Mouse (Mus musculus) cerebellum, adult 2 months (tissue): Measurements from ENCODE around the gene Bach2.

Experiments used
- CTCF ChIP-seq: fragments of 200-500 bp; IDR thresholded peaks from 2 replicates; pipeline ENCODE4 v1.5.1; 2011; ENCODE audit warnings: low read depth, mild to moderate bottlenecking, control low read depth, low read length, moderate library complexity, borderline replicate concordance; ENCODE audit not compliant: insufficient read depth
- POLR2A ChIP-seq: fragments of 200-500 bp; IDR thresholded peaks from 2 replicates; pipeline ENCODE4 v1.6.1; 2011; ENCODE audit warnings: low read length, control low read depth, borderline replicate concordance; ENCODE audit not compliant: insufficient read depth

- TF ChIP-seq CTCF: no peak
- no peak for TF ChIP-seq POLR2A
Measured at GRCm38 (mm10) chr4:32324967-32325366, 86.4 kb downstream of the Bach2 start.
